Mouse (Mus musculus): ENCODE data around the gene Prrt2. TPM values are rescaled to one million over a fixed set of nuclear protein-coding genes. Genes with fewer than 3 reads are reported as not detected.

Prrt2 gene
- polyA plus RNA-seq (2016; fragmentation: Nextera tagmentation; extraction: Ambion mirVana): 2.9 and 4.4 TPM in 2 replicates

DNA sequence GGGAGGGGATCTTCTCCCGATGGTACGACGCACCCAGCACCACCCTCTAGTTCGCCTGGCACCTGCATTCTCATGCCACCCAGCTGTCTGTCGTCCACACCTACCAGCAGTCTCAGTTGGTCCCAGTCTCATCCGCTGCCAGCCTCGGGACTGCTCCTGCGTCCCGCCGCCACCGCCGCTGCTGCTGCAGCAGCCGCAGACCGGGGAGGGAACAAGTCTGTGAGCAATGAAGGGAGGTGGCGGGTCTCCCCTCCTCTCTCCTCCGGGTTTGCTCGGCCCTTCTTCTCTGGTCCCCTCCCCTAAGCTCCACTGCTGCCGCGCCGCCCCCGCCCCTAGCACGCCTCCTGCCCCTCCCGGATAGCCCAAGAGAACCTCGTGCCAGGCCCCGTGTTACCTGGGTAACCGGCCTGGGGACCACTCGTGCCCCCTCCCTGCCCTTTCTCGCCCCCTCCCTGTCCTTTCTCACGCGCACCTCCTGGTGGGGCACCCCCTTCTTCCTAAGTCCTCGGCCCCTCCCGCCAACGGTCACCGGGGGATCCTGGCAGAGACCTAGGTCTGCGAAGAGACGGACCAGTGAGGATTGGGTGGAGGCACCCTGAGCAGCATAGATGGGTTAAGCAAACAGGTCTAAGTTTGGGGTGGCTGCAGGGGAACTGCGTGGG, at the start of gene Prrt2, which contains the start of gene Gm42742:
Gene Prrt2, minus strand, starts transcription at position 311 of the 662 bp plus-strand sequence.
Gene Gm42742, minus strand, starts transcription at position 197 of the 662 bp plus-strand sequence.
- Histone ChIP-seq H3K36me3 (peaks cover 42% of the 10 kb centered on the region), H3K27me3 (ENCODE audit: low read depth, poor library complexity, severe bottlenecking) (no peaks in the 10 kb centered on the region), H3K4me3 (peak within 1 kb of the TSS; percentile 88), H3K9me3 (replicated peaks) (no peaks in the 10 kb centered on the region), H3K4me1 (peaks cover 96% of the 10 kb centered on the region), H3K27ac (replicated peaks) (peak within 1 kb of the TSS; percentile 92)
- DNase-seq (ENCODE audit: low spot score): peak; percentile 74
- WGBS: 1% methylated on average over 35 of the region's 37 CpGs

DNA sequence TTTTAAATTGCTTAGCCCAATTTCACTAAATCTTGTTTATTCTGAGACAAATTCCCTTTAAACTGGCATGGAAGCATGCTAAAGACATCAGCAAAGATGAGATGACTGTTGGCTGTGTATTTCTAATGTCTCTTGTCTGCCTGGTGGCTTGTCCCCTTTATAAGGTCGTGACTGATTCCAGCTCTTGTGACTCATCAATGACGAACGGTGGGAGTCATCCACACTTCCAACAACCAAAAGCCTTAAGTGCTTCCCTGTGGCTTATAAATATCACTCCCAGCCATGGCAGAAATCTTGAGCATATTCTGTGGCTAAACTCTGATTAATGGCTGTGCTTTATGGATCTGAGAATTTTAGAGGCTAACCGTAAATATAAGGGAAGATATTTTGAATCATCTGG, 45.3 kb upstream of the Prrt2 start:
- DNase-seq (ENCODE audit: low spot score): no peak
- Histone ChIP-seq H3K9me3 (replicated peaks) (no peaks in the 10 kb centered on the region), H3K27ac (replicated peaks) (no peak overlapping the region), H3K27me3 (ENCODE audit: low read depth, poor library complexity, severe bottlenecking) (no peaks in the 10 kb centered on the region), H3K4me1 (0 out of 2 replicates have a peak, but pooled peaks cover 3% of the 10 kb centered on the region), H3K4me3 (no peak overlapping the region), H3K36me3 (no peaks in the 10 kb centered on the region)
- 91% methylated on average over 4 of the region's 4 CpGs for WGBS

- H3K27me3 ChIP-seq (ENCODE audit: low read depth, poor library complexity, severe bottlenecking): no peaks in the 10 kb centered on the region
- 89% methylated on average over 6 of the region's 6 CpGs for WGBS
- H3K4me1 ChIP-seq: no peaks in the 10 kb centered on the region
- no peaks in the 10 kb centered on the region for H3K36me3 ChIP-seq
- no peaks in the 10 kb centered on the region for H3K9me3 ChIP-seq (replicated peaks)
- H3K27ac ChIP-seq (replicated peaks): no peak overlapping the region
- H3K4me3 ChIP-seq: no peak overlapping the region
- DNase-seq (ENCODE audit: low spot score): no peak
Observed at GRCm38 (mm10) chr7:127065538-127065937, 44.5 kb upstream of the Prrt2 start.

DNA sequence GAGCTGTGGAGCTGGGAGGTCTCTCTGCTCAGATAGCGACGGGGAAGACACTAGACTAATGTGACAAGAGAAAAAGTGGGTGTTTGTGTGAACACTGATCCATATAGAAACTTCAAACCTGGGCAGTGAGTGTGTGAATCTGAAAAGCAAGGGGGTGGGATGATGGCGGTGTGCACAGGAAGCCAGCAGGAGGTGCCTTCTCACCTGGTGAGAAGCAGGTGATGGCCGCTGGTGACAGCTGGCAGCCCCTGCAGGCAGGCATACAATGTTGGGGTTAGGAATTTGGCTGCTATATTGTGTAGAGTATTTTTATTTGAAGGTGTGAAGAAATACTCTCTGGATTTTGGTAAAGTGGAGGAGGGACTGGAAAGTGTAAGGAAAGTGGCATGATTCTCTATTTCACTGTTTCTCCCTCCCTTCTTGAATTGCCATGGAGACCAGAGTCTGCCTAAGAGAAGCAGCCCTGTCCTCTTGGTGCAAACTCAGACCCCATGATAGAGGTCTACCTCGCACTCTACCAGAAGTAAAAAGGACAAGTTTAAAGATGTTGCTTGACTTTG, 34.1 kb upstream of the Prrt2 start:
- WGBS: 76% methylated on average over 5 of the region's 5 CpGs
- no peak for DNase-seq (ENCODE audit: low spot score)
- H3K4me1 ChIP-seq: no peaks in the 10 kb centered on the region

DNA sequence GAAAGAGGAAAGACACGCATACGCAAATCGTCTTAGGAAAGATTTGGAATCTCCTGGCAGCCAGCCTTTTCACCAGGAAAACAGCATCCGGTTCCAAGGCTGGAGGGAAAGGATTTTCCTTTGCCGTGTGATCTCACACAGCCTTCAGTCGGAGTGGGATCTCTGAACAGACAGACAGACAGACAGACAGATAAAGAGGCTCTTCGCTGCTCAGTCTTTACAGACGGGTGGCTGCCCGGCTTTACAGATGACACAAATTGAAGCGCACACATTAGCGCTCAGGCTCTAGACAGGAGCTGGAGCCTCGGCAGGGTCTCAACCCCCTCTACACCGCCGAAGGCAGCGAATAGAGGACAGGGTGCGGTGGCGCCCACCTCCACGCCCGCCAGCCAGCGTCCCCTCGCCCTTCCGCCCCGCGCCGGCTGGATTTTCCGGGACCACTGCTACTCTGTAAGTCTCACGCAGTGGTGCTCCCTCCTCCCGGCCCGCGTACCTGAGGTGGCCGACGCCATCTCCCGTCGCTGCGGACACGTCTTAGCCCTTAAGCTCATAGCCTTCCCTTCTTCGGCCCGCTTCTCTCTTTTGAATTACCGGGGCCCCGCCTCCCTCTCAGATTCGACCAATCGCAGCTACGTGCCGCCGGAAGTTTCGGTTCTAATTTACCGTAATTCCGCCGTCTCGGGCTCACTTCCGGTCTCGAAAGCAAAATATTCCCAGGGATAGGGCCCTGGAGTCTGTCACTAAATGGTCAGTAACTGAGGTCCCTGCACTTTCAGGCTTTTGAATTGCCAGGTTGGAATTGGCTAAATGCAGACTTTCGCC, 21.1 kb upstream of the Prrt2 start, which contains the start of gene Kif22:
Gene Kif22, minus strand, starts transcription at position 621 of the 822 bp plus-strand sequence.
- Histone ChIP-seq H3K4me1 (peaks cover 25% of the 10 kb centered on the region), H3K36me3 (peaks cover 34% of the 10 kb centered on the region), H3K4me3 (peak within 1 kb of the TSS; percentile 96), H3K27ac (replicated peaks) (peak within 1 kb of the TSS; percentile 95), H3K9me3 (replicated peaks) (no peaks in the 10 kb centered on the region), H3K27me3 (ENCODE audit: low read depth, poor library complexity, severe bottlenecking) (no peaks in the 10 kb centered on the region)
- WGBS: under 1% methylated on average over 53 of the region's 53 CpGs
- peak; percentile 91 for DNase-seq (ENCODE audit: low spot score)

More for the DNA sequence above, 34.1 kb upstream of the Prrt2 start:
- Histone ChIP-seq H3K9me3 (replicated peaks) (no peaks in the 10 kb centered on the region), H3K27me3 (ENCODE audit: low read depth, poor library complexity, severe bottlenecking) (no peaks in the 10 kb centered on the region), H3K27ac (replicated peaks) (no peak overlapping the region), H3K36me3 (no peaks in the 10 kb centered on the region), H3K4me3 (no peak overlapping the region)

- Histone ChIP-seq H3K4me1 (peaks cover 10% of the 10 kb centered on the region), H3K4me3 (no peak overlapping the region), H3K27me3 (ENCODE audit: low read depth, poor library complexity, severe bottlenecking) (no peaks in the 10 kb centered on the region), H3K27ac (replicated peaks) (no peak overlapping the region), H3K36me3 (peaks cover 85% of the 10 kb centered on the region), H3K9me3 (replicated peaks) (no peaks in the 10 kb centered on the region)
- WGBS: 68% methylated on average over 1 of the region's 1 CpGs
- no peak for DNase-seq (ENCODE audit: low spot score)
Observed at GRCm38 (mm10) chr7:127031244-127031643, 10.2 kb upstream of the Prrt2 start.

DNA sequence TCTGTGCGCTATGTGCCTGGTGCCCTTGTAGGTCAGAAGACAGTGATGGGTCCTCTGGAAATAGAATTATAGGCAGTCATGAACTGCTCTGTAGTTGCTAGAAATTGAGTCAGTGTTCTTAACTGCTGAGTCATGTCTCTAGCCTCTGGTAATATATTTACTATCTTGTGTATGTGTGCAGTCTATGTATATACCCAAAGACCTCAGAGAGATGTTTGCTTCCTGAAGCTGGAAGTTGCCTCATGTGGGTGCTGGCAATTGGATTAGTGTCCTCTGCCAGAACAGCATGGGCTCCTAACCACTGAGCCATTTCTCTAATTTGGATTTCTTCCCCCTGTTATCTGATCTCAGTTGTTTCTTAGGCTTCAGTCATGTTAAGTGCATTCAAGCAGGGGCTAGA, 9.2 kb upstream of the Prrt2 start:
- no peak overlapping the region for H3K27ac ChIP-seq (replicated peaks)
- no peaks in the 10 kb centered on the region for H3K27me3 ChIP-seq (ENCODE audit: low read depth, poor library complexity, severe bottlenecking)
- H3K4me1 ChIP-seq: peaks cover 15% of the 10 kb centered on the region
- no peak overlapping the region for H3K4me3 ChIP-seq
- no peaks in the 10 kb centered on the region for H3K9me3 ChIP-seq (replicated peaks)
- DNase-seq (ENCODE audit: low spot score): no peak
- WGBS: 97% methylated on average over 1 of the region's 1 CpGs
- peaks cover 81% of the 10 kb centered on the region for H3K36me3 ChIP-seq

DNA sequence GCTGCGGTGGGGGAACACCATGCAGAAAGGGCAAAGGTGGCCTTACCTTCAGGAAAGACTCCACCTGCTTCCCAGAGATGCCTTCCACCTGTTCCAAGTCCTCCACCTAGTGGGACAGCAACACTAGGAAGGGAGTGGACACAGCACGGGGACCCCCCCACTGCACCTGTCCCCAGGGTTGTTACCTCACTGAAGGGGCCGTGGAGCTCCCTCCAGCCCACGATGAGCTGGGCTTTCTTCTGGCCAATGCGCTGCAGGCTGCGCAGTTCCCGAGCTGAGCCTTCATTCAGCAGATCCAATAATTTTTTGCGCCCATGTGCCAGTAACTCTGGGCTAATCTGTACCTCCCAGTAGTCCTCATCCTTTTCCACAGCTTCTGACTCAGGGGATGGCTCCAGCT, 6.9 kb upstream of the Prrt2 start:
- H3K27ac ChIP-seq (replicated peaks): peak overlapping the region; percentile 100
- WGBS: 75% methylated on average over 8 of the region's 8 CpGs
- H3K27me3 ChIP-seq (ENCODE audit: low read depth, poor library complexity, severe bottlenecking): no peaks in the 10 kb centered on the region
- peaks cover 38% of the 10 kb centered on the region for H3K4me1 ChIP-seq
- H3K9me3 ChIP-seq (replicated peaks): no peaks in the 10 kb centered on the region
- no peak for DNase-seq (ENCODE audit: low spot score)
- H3K4me3 ChIP-seq: peak overlapping the region; percentile 88
- H3K36me3 ChIP-seq: peaks cover 81% of the 10 kb centered on the region

- Histone ChIP-seq H3K9me3 (replicated peaks) (no peaks in the 10 kb centered on the region), H3K4me1 (peaks cover 45% of the 10 kb centered on the region), H3K4me3 (peak within 1 kb of the TSS; percentile 88), H3K27ac (replicated peaks) (peak within 1 kb of the TSS; percentile 100), H3K27me3 (ENCODE audit: low read depth, poor library complexity, severe bottlenecking) (no peaks in the 10 kb centered on the region), H3K36me3 (peaks cover 81% of the 10 kb centered on the region)
- WGBS: under 1% methylated on average over 59 of the region's 63 CpGs
- peak; percentile 100 for DNase-seq (ENCODE audit: low spot score)
Observed at GRCm38 (mm10) chr7:127026984-127027726, 6.1 kb upstream of the Prrt2 start, which contains the start of gene Maz. TSS of gene Maz (minus strand) at chr7:127027037.

GRCm38 (mm10) chr7:127026616-127026983, 5.6 kb upstream of the Prrt2 start:
- Histone ChIP-seq H3K4me3 (peak overlapping the region; percentile 88), H3K27me3 (ENCODE audit: low read depth, poor library complexity, severe bottlenecking) (no peaks in the 10 kb centered on the region), H3K9me3 (replicated peaks) (no peaks in the 10 kb centered on the region), H3K27ac (replicated peaks) (peak overlapping the region; percentile 100), H3K4me1 (peaks cover 51% of the 10 kb centered on the region), H3K36me3 (peaks cover 81% of the 10 kb centered on the region)
- WGBS: 0% methylated on average over 6 of the region's 48 CpGs
- no peak for DNase-seq (ENCODE audit: low spot score)

- peak overlapping the region; percentile 88 for H3K4me3 ChIP-seq
- peaks cover 55% of the 10 kb centered on the region for H3K4me1 ChIP-seq
- no peaks in the 10 kb centered on the region for H3K27me3 ChIP-seq (ENCODE audit: low read depth, poor library complexity, severe bottlenecking)
- 3% methylated on average over 40 of the region's 48 CpGs for WGBS
- DNase-seq (ENCODE audit: low spot score): peak; percentile 83
- peak overlapping the region; percentile 100 for H3K27ac ChIP-seq (replicated peaks)
- peaks cover 79% of the 10 kb centered on the region for H3K36me3 ChIP-seq
- H3K9me3 ChIP-seq (replicated peaks): no peaks in the 10 kb centered on the region
Observed at GRCm38 (mm10) chr7:127026161-127026600, 5.2 kb upstream of the Prrt2 start.

GRCm38 (mm10) chr7:127025556-127026160, 4.6 kb upstream of the Prrt2 start:
- WGBS: under 1% methylated on average over 65 of the region's 65 CpGs
- Histone ChIP-seq H3K36me3 (peaks cover 74% of the 10 kb centered on the region), H3K4me1 (peaks cover 60% of the 10 kb centered on the region)

More at GRCm38 (mm10) chr7:127025556-127026160, 4.6 kb upstream of the Prrt2 start:
- H3K9me3 ChIP-seq (replicated peaks): no peaks in the 10 kb centered on the region
- DNase-seq (ENCODE audit: low spot score): peak; percentile 55
- H3K27ac ChIP-seq (replicated peaks): peak overlapping the region; percentile 100
- no peaks in the 10 kb centered on the region for H3K27me3 ChIP-seq (ENCODE audit: low read depth, poor library complexity, severe bottlenecking)
- peak overlapping the region; percentile 88 for H3K4me3 ChIP-seq

Data from midbrain, embryonic 10.5 days (tissue).